Mouse (Mus musculus) limb, embryonic 15.5 days (tissue): ENCODE data around the gene Rarres2. TPM values are rescaled to one million over a fixed set of nuclear protein-coding genes. Genes with fewer than 3 reads are reported as not detected.
A peak's percentile ranks its signal among the peaks of the same experiment; 100 is the strongest.

Experiments
- ATAC-seq: fragments of 200-750 bp; cut with Nextera tagmentation; 2 replicates; pipeline ENCODE4 v1.8.0; 2017; ENCODE audit warnings: low read depth, moderate TSS enrichment; ENCODE audit not compliant: insufficient number of reproducible peaks, low FRiP score, low TSS enrichment
- H3K27ac ChIP-seq: fragments of 300-500 bp; sonication (generic); 2 replicates; pipeline ENCODE4 v1.5.1; 2015; ENCODE audit warnings: moderate library complexity, mild to moderate bottlenecking, inconsistent platforms
- H3K27me3 ChIP-seq: fragments of 300-500 bp; sonication (generic); 2 replicates; pipeline ENCODE4 v1.6.1; 2015; ENCODE audit warnings: inconsistent platforms
- H3K36me3 ChIP-seq: fragments of 300-500 bp; sonication (generic); 2 replicates; pipeline ENCODE4 v1.6.1; 2015; ENCODE audit warnings: inconsistent platforms
- H3K4me1 ChIP-seq: fragments of 300-500 bp; sonication (generic); 2 replicates; pipeline ENCODE4 v1.6.1; 2015; ENCODE audit warnings: inconsistent platforms
- H3K4me2 ChIP-seq: fragments of 300-500 bp; sonication (generic); 2 replicates; pipeline ENCODE4 v1.6.1; 2015; ENCODE audit warnings: mild to moderate bottlenecking, inconsistent platforms
- H3K4me3 ChIP-seq: fragments of 300-500 bp; sonication (generic); 2 replicates; pipeline ENCODE4 v1.5.1; 2015; ENCODE audit warnings: mild to moderate bottlenecking, inconsistent platforms
- H3K9ac ChIP-seq: fragments of 300-500 bp; sonication (generic); 2 replicates; pipeline ENCODE4 v1.6.1; 2015; ENCODE audit warnings: inconsistent platforms
- H3K9me3 ChIP-seq: fragments of 300-500 bp; sonication (generic); 2 replicates; pipeline ENCODE4 v1.6.1; 2016; ENCODE audit warnings: inconsistent platforms
- WGBS: fragments of 180-500 bp; shearing (Covaris S2); methylation state at CpG from one replicate; pipeline ENCODE4 v1.1.7; 2015; 5-methylcytosine and 5-hydroxymethylcytosine counted together
- polyA plus RNA-seq: library from polyadenylated mRNA; unstranded; fragments of >200 nt; fragmentation: Nextera tagmentation; extraction: Ambion mirVana; gene quantifications from 2 replicates; pipeline ENCODE4 v1.2.1, GENCODE M21; 2015

The Rarres2 gene
- polyA plus RNA-seq, 1 experiment from 2014 or later, result 24.8 TPM

DNA sequence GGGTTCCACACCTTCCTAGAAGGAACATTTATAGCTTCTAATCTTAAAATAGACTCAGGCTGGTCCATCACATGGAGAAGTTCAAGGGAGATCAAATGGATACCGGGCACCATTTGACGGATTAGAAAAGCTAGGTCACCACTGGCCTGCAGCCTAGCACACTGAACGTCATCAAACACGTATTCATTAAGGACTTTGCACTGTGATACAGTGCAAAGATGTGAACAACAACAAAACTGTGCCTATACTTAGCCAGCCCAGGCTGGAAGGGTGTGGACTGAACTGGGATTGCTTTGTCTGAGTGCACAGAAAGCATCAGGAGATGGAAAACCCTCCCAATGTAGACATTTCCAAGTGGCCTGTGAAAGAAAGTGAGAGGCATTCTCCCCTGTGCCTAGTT is 18.8 kb downstream of the Rarres2 start:
- Histone ChIP-seq H3K36me3 (no peaks in the 10 kb centered on the region; the same call in 1 of the 2 replicates), H3K27me3 (no peaks in the 10 kb centered on the region), H3K4me1 (peaks cover 15% of the 10 kb centered on the region), H3K27ac (peak overlapping the region; percentile 95), H3K4me3 (peak overlapping the region; percentile 58), H3K4me2 (peak overlapping the region; percentile 50), H3K9me3 (no peaks in the 10 kb centered on the region), H3K9ac (peak overlapping the region; percentile 51)
- 88% methylated on average over 4 of the region's 4 CpGs for WGBS
- ATAC-seq, result no peak

DNA sequence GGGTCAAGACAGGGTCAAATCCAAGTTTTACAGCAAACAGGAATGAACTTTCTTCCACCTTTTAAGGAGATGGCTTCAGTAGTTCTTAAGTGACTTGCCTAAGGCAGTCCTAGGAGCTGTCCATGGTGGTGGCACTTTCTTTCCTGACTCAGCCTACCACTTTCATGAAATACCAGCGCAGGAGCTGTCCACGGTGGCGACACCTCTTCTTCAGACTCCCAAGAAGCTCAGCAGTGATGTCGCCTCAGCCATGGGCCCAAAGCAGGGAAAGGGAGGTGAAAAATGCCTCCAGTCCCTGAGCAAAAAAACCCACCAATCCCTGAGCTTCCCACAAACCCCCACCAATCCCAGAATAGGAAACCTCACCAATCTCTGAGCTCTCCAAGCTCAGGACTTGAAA is 19.7 kb downstream of the Rarres2 start:
- H3K4me1 ChIP-seq, result peaks cover 15% of the 10 kb centered on the region
- no peak overlapping the region for H3K9ac ChIP-seq
- H3K36me3 ChIP-seq, result no peaks in the 10 kb centered on the region; the same call in 1 of the 2 replicates
- WGBS, result 51% methylated on average over 4 of the region's 4 CpGs
- no peak overlapping the region for H3K4me2 ChIP-seq
- no peaks in the 10 kb centered on the region for H3K9me3 ChIP-seq
- H3K4me3 ChIP-seq, result no peak overlapping the region
- no peak overlapping the region for H3K27ac ChIP-seq
- no peaks in the 10 kb centered on the region for H3K27me3 ChIP-seq
- no peak for ATAC-seq

DNA sequence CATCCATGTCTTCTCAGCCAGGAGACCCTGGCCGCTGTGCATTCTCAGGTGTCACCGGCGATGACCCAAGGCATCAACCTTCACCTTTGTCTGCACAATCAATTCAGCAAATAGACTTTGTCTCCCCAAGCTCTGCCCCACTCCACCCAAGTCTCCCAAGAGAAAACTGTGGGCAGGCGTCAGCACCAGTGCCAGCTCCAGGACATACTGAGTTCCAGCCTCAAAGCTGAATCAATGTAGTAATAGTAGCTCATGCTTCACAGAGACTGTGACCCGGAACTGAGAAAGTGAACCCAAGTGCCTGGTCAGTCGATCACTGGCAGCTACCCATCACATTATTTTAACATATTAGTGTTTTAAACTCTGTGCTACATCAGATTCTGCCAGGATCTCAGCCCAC is 24.3 kb downstream of the Rarres2 start:
- 87% methylated on average over 6 of the region's 6 CpGs for WGBS
- Histone ChIP-seq H3K27ac (no peak overlapping the region), H3K4me3 (no peak overlapping the region), H3K27me3 (no peaks in the 10 kb centered on the region), H3K4me2 (no peak overlapping the region), H3K9ac (no peak overlapping the region), H3K4me1 (peaks cover 4% of the 10 kb centered on the region; the same call in 1 of the 2 replicates), H3K36me3 (no peaks in the 10 kb centered on the region), H3K9me3 (no peaks in the 10 kb centered on the region)
- ATAC-seq, result no peak

DNA sequence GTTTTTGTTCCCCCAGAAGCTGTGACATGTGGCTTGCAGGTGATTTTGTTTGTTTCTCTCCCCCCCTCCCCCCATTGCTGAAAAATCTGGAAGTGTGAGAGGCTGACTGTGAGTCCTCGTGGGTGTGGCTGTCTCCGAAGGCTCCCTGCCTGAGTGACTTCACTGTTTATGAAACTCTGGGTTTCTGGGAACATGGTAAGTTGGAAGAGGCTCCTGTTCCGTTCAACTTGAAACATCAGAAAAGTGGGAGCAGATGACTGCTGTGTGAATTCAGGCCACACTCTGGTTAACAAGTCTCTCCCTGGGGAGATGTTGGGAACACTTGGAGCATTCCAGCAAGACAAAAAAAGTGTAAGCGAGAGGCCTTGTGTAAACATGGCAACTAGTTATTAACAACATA is 25.7 kb downstream of the Rarres2 start:
- Histone ChIP-seq H3K27me3 (no peaks in the 10 kb centered on the region), H3K4me2 (no peak overlapping the region), H3K4me3 (no peak overlapping the region), H3K9ac (no peak overlapping the region), H3K36me3 (no peaks in the 10 kb centered on the region), H3K9me3 (no peaks in the 10 kb centered on the region), H3K4me1 (peaks cover 9% of the 10 kb centered on the region), H3K27ac (no peak overlapping the region)
- no peak for ATAC-seq
- WGBS, result 41% methylated on average over 4 of the region's 4 CpGs

DNA sequence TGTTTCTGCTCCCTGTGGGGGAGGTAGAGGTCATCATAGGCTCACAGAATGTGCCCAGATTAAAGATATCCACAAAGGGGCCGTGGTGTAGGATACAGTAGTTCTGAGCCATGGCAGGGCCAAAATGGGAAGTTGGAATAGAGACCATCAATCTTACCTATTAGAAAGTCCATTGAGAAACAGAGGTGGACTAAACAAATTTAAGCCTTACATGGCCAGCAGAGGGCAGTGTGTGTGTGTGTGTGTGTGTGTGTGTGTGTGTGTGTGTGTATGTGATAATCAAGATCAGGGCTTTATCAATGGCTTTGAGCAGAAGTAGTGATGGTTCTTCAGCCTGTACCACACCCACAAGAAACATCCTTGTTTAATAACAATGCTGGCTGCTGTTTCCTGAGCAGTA is 26.3 kb downstream of the Rarres2 start:
- ATAC-seq, result no peak
- WGBS, result 63% methylated on average over 1 of the region's 1 CpGs

DNA sequence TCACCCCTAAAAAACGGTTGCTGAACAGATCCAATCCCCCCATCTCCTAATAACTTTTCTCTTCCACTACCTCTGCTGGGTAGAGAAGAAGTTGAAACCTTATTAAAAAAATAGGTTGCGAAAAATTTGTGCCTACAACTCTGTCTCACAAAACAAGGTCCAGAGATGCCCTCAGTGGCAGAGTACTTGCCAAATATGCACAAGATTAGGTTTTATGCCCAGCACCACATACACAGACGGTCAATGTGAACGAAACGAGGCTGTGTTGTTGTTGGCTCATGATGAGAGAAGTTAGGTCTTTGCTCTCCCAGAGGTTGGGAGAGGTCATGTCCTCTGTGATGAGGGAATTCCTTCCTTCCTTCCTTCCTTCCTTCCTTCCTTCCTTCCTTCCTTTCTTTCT is 27.3 kb downstream of the Rarres2 start:
- ATAC-seq, result no peak
- WGBS, result 67% methylated on average over 5 of the region's 5 CpGs
- H3K27ac ChIP-seq, result no peak overlapping the region

More for the DNA sequence above, 26.3 kb downstream of the Rarres2 start:
- H3K4me3 ChIP-seq, result no peak overlapping the region
- H3K27me3 ChIP-seq, result no peaks in the 10 kb centered on the region
- H3K4me2 ChIP-seq, result no peak overlapping the region
- no peak overlapping the region for H3K9ac ChIP-seq
- peaks cover 15% of the 10 kb centered on the region for H3K4me1 ChIP-seq
- H3K9me3 ChIP-seq, result no peaks in the 10 kb centered on the region
- no peak overlapping the region for H3K27ac ChIP-seq
- no peaks in the 10 kb centered on the region for H3K36me3 ChIP-seq

DNA sequence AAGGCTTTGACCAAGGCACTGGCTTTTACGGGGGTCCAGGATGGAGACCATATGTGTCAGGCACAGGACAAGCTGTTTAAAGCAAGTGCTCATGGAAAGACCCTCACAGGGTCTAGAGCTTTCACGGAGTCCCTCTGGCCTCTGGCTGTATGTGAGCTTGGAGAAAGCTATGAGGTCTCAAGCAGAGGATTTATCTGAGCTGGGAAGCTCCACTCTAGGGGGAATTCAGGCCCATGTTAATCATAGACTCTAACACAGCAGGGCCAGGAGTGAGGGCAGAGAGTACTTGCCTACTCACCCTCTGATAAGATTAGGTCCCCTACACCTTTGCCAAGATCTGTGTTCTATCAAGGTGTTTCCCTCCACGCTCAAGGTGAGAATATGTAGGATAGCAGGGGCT is 30.0 kb downstream of the Rarres2 start:
- WGBS, result 60% methylated on average over 3 of the region's 3 CpGs
- Histone ChIP-seq H3K27ac (no peak overlapping the region), H3K27me3 (no peaks in the 10 kb centered on the region), H3K4me1 (peaks cover 21% of the 10 kb centered on the region), H3K4me2 (no peak overlapping the region), H3K9ac (no peak overlapping the region), H3K4me3 (no peak overlapping the region), H3K9me3 (no peaks in the 10 kb centered on the region), H3K36me3 (no peaks in the 10 kb centered on the region)
- ATAC-seq, result no peak

More for the DNA sequence above, 27.3 kb downstream of the Rarres2 start:
- Histone ChIP-seq H3K9ac (no peak overlapping the region), H3K27me3 (no peaks in the 10 kb centered on the region), H3K4me3 (no peak overlapping the region), H3K36me3 (no peaks in the 10 kb centered on the region), H3K4me1 (peaks cover 18% of the 10 kb centered on the region), H3K4me2 (no peak overlapping the region), H3K9me3 (no peaks in the 10 kb centered on the region)

DNA sequence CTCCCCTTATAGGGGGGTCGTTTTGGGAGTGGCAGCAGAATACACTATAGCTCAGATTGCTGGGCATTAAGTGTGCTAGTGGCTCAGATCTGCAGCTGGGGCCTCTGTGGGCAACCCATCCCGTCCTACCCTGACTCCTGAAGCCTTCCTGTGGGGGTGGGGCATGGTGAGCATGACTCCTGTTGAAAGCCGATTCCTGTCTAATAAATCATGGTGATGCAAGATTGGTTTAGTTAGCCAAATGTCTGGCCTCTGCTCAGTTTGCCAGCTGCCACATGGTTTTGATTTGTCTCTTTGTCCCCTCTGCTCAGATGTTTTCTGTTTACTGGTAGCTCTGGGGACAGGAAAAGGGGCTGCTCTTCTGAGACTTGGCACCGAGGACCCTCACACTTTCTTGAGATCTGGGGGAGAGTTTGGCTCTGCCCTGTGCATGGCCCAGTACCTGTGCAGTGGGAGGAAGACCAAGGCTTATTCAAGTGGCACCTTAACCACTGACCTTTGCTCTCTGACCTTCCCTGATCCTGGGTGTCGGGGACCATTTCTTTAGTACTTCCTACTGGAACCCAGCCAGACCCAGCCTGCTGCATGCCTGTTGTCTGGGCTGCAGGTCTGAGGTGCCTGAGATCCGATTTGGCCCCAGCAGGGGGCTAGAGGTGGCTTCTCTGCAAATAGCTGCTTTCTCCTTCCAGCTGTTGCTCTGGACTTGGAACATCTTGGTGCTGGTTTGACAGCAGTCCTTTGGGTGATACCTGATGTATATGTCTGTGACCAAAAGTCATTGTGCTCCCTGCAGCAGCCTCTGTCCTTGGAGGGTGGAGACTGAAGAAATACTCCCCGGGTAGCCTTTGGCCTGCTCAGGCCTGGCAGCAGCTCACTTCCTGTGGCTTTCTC is 30.8 kb downstream of the Rarres2 start:
- ATAC-seq, result no peak; the same call in 1 of the 2 replicates
- H3K4me3 ChIP-seq, result no peak overlapping the region
- H3K27me3 ChIP-seq, result no peaks in the 10 kb centered on the region
- H3K4me1 ChIP-seq, result peaks cover 29% of the 10 kb centered on the region
- no peaks in the 10 kb centered on the region for H3K36me3 ChIP-seq
- WGBS, result 18% methylated on average over 7 of the region's 7 CpGs
- H3K4me2 ChIP-seq, result no peak overlapping the region
- H3K9me3 ChIP-seq, result no peaks in the 10 kb centered on the region
- H3K9ac ChIP-seq, result no peak overlapping the region
- H3K27ac ChIP-seq, result 0 out of 2 replicates have a peak overlapping the region, but pooled peaks have one; percentile 35

DNA sequence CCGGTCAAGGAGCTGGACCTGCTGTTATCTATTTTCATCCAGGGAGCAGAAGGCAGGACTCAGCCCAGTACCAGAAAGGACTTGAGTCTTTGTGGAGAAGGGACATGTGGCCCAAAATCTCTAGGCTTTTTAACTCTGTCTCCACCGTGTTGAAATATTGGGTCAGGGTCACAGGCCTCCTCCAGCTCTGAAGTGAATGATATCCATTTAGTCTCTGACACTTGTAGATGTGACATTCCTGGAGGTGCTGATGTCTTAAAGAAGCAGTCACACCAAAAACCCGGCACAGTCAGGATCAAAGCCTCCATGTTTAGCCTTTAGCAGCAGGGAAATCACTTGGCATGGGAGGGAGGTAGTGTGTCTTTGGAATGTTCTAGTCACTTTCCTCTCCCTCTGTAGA is 31.9 kb downstream of the Rarres2 start:
- Histone ChIP-seq H3K9me3 (no peaks in the 10 kb centered on the region), H3K36me3 (no peaks in the 10 kb centered on the region), H3K4me3 (no peak overlapping the region), H3K9ac (no peak overlapping the region), H3K4me1 (peaks cover 27% of the 10 kb centered on the region), H3K4me2 (no peak overlapping the region), H3K27me3 (no peaks in the 10 kb centered on the region), H3K27ac (no peak overlapping the region)
- ATAC-seq, result no peak
- 34% methylated on average over 3 of the region's 3 CpGs for WGBS

DNA sequence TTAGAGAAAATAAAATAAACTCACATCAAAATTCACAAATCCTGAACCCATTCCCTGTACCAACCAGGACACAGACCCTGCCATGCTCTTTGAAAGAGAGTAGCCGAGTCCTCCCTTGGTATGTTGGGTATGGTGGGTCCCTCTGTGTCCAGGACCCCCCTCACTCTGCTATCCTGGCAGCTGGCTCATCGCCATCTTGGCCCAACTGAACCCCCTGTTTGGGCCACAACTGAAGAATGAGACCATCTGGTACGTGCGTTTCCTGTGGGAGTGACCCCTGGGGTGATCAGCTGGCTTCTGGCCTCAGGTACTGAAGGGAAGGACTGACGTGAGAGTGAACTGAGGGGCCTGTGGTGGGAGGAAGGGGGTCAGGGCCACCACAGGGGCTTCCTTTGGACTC is 32.7 kb downstream of the Rarres2 start:
- Histone ChIP-seq H3K4me1 (peaks cover 27% of the 10 kb centered on the region), H3K9me3 (no peaks in the 10 kb centered on the region), H3K4me2 (no peak overlapping the region), H3K27me3 (no peaks in the 10 kb centered on the region), H3K9ac (no peak overlapping the region), H3K36me3 (no peaks in the 10 kb centered on the region), H3K4me3 (no peak overlapping the region), H3K27ac (no peak overlapping the region)
- ATAC-seq, result no peak
- WGBS, result 62% methylated on average over 5 of the region's 5 CpGs

DNA sequence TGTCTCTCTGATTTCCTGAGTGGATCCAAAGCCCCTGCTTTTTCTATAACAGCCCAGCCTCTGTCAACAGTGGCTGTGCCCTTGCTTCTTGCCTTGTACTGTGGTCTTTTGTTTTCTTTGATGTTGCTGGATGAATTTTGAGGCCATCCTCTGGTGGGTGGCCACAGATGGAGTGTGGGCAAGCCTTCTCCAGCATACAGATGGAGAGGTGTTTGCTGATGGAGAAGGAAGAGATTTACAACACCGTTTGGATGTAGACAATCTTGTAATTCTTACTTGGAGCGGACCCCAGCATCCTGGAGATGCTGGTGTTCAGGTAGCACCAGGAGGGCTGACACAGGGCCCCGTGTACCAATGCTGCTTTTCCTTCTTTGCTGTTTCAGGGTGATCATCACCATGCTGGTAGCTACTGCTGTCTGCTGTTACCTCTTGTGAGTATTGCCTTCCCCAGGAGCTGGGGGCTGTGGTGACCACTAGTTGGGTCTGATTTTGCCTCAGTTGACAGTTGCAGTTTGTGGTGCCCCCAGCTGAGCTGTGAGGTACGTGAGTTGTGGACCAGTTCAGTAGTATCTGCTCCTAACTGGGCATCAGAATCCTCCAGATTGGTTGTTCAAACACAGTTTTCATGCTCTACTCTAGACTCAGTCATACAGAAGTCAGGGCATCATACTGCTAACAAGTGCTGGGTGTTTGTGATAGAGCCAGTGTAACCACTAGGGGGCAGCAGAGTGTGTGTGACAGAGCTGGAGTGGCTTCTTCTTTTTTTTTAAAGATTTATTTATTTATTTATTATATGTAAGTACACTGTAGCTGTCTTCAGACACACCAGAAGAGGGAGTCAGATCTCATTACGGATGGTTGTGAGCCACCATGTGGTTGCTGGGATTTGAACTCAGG is 33.5 kb downstream of the Rarres2 start:
- H3K9ac ChIP-seq, result no peak overlapping the region
- no peaks in the 10 kb centered on the region for H3K9me3 ChIP-seq
- H3K27me3 ChIP-seq, result no peaks in the 10 kb centered on the region
- no peak for ATAC-seq
- no peak overlapping the region for H3K4me2 ChIP-seq
- no peaks in the 10 kb centered on the region for H3K36me3 ChIP-seq
- no peak overlapping the region for H3K27ac ChIP-seq
- H3K4me3 ChIP-seq, result no peak overlapping the region
- peaks cover 27% of the 10 kb centered on the region for H3K4me1 ChIP-seq
- WGBS, result 78% methylated on average over 5 of the region's 5 CpGs
